Mouse (Mus musculus): Measurements from ENCODE around the gene Dph2.

Gene Dph2

DNA sequence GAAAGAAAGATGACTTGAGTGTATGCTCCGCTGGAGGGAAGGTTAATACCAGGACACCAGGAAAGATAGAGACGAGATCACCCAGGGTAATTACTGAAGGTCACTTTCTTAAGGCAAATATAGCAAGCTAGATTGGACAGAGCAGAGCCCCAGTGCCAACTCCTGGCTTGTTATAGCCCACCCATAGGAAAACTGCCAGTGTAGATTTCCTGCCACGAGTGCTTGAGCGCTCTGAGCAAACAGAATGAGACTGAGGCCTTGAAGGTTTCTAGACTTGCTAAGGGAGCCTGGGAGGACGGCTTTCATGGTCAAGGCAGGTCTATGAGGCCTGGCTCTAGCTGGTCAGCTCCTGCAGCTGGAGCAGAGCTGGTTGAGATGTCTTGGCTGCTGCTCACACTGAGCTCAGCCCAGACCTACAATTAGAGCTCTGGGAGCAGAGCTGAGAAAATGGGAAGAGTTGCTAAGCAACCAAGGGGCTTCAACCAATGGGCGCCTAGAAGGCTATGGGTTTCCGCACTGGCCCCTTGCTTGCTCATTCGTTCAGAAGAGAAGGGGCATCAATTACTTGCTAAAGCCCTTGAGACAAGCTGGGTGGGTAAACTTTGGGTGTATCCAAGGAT is 17.1 kb upstream of the Dph2 start:
- DNase-seq (ENCODE audit: low read depth): no peak

DNA sequence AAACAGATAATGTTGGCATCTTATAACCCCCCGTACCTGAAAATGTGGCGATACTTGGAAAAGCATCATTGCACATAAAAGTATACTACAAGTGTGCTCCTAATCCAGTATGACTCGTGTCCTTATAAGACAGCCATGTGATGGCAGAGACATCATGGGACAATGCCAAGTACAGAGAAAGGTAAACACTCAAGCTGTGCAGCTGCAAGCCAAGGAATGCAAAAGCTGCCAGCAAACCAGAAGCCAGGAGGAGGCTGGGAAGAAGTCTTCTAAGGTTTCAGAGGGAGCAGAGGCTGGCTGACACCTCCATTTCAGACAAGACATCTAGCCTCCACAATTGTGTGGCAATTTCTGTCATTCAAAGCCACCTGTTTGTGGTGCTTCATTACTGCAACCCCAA is 14.4 kb upstream of the Dph2 start:
- no peak for DNase-seq (ENCODE audit: low read depth)

GRCm38 (mm10) chr4:117904761-117905160 is 12.9 kb upstream of the Dph2 start:
- no peak for DNase-seq (ENCODE audit: low read depth)

DNA sequence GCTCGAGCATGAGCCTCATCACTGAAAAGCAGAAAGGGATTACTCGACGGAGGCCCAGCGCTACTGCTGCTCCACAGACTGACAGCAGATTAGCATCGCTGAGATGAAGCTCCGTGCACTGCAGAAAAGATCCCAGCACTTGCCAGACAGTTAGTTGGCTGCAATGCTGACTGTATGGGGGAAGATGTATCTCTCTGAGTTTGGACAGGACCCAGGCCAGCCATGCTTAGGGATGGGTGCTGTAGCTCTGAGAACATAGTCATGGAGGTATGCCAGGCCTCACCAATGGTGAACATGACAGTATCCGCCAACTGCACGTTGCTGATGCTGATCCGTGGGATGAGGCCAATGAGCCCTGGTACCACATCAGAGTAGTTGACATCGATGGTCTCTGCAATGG is 12.3 kb upstream of the Dph2 start:
- no peak for DNase-seq (ENCODE audit: low read depth)

DNA sequence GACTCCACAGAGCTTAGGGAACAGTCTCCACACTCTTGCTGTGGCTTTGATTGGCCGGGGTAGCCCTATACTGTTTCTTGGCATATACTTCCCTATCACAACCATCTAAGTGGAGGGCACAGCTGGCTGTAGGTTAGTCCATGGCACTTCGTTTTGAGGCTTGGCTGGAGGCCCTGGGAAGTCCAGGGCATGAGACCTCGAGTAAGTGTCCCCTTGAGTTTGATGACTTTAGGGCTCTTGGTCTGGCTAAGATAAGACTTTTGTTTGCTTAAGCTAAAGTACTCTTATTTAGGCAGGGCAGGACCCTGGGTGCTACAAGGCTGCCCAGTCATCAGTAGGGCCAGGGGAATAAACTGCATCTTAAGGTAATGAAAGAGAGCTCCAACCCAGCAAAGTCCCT is 6.3 kb upstream of the Dph2 start:
- no peak for DNase-seq (ENCODE audit: low read depth)

GRCm38 (mm10) chr4:117896031-117896430 is 4.2 kb upstream of the Dph2 start:
- DNase-seq (ENCODE audit: low read depth): no peak

GRCm38 (mm10) chr4:117895339-117895738 is 3.5 kb upstream of the Dph2 start:
- DNase-seq (ENCODE audit: low read depth): no peak

DNA sequence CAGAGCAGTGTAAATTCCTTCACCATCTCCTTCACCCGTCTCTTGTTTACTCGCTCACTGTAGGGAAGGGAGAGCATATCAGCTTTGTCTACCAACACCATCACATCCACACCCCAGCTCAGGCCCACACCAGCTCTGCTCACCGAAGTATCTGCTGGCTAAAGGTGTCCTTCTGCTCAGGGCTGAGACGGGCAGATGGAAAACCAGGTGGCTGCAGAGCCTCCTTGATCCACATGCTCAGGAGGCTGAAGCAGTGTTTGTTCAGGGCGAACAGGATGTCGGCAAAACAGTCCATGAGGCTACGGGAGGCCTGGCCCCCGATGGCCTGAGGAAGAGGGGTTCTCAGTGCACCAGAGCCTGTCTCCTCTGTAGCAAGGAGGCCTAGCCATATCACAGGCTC is 2.8 kb upstream of the Dph2 start:
- DNase-seq (ENCODE audit: low read depth): no peak

- peak; percentile 61 for DNase-seq (ENCODE audit: low read depth)
Observed at GRCm38 (mm10) chr4:117893376-117893775, 1.5 kb upstream of the Dph2 start.

- no peak for DNase-seq (ENCODE audit: low read depth)
Observed at GRCm38 (mm10) chr4:117890750-117891149, 1.1 kb downstream of the Dph2 start.

- no peak for DNase-seq (ENCODE audit: low read depth)
Observed at GRCm38 (mm10) chr4:117890031-117890430, 1.8 kb downstream of the Dph2 start.

GRCm38 (mm10) chr4:117889471-117889870 is 2.4 kb downstream of the Dph2 start:
- no peak for DNase-seq (ENCODE audit: low read depth)

GRCm38 (mm10) chr4:117887920-117888319 is 3.9 kb downstream of the Dph2 start:
- DNase-seq (ENCODE audit: low read depth): no peak

GRCm38 (mm10) chr4:117887133-117887532 is 4.7 kb downstream of the Dph2 start, which contains the start of gene Atp6v0b:
Gene Atp6v0b (minus strand): TSS chr4:117887333.
- peak; percentile 76 for DNase-seq (ENCODE audit: low read depth)

DNA sequence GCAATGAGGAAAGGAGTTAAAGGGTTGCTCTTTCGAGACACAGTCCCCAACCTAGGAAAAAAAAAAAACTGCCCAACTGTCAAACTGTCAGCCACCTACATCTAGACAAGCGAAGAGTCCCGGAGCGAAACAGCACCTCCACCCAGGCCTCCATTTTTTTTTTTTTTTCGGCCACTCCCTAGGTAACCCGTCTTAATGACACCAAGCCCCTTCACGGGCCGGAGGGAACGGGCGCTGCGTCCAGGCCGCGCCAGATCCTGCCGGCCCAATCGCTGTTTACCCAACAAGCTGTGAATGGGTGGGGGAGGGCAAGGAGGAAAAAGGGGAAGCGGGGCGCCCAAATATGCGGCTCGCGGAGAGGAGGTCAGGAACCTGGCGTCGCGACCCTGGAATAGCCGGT is 5.2 kb downstream of the Dph2 start:
- no peak for DNase-seq (ENCODE audit: low read depth)

GRCm38 (mm10) chr4:117885994-117886393 is 5.8 kb downstream of the Dph2 start:
- DNase-seq (ENCODE audit: low read depth): no peak

GRCm38 (mm10) chr4:117885093-117885492 is 6.7 kb downstream of the Dph2 start:
- no peak for DNase-seq (ENCODE audit: low read depth)

GRCm38 (mm10) chr4:117884146-117884545 is 7.7 kb downstream of the Dph2 start:
- DNase-seq (ENCODE audit: low read depth): no peak

- no peak for DNase-seq (ENCODE audit: low read depth)
Observed at GRCm38 (mm10) chr4:117882701-117883691, 8.8 kb downstream of the Dph2 start, which contains the start of gene B4galt2. Gene B4galt2 (minus strand): TSS chr4:117883487.

GRCm38 (mm10) chr4:117878703-117879102 is 13.1 kb downstream of the Dph2 start:
- DNase-seq (ENCODE audit: low read depth): no peak

GRCm38 (mm10) chr4:117878301-117878700 is 13.5 kb downstream of the Dph2 start:
- DNase-seq (ENCODE audit: low read depth): no peak

DNA sequence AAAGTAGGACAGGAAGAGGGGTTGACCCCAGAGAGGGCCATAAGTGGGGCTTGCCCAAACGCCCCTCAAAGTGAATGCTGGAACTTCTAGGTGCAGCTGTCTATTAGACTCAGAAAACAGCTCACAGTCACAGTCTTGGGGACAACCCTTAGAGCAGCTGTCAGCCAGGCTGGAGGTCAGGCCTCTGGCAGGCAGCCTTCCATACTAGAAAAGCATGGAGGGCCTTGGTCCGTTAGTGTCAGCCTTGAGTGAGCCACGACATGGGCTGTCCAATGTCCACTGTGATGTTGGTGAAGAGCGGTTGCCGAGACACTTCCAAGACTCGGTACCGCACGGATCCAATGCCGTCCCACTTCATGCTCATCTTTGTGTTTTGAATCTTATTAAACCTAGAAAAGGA is 18.2 kb downstream of the Dph2 start:
- DNase-seq (ENCODE audit: low read depth): no peak

DNA sequence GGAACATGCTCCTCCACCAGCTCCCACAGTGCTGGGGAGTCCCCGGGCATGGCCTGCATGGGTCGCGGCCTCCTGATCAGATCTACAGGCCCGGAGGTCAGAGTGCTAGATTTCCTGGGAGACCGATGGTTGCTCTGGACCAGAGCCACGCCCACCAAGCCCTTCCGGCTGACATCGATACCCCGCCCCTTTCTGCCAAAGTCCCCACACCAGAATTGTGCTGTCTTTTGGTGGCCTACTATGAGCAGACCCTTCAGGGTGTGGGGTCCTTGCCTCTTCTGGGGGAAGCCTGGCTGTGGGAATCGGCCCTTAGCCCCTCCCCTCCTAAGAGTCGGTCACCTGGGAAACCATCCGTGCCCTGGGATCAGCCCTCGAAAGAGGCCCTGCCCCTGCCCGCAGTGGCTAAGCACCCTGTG is 19.4 kb downstream of the Dph2 start, which contains the start of gene Ccdc24:
TSS of gene Ccdc24 (minus strand) at position 87 of the 416 bp plus-strand sequence.
- DNase-seq (ENCODE audit: low read depth): no peak
